Mouse (Mus musculus) ES-E14 (cell line): ENCODE measurements around the gene Bclaf1.

Experiments
- CHD2 ChIP-seq: IDR thresholded peaks from 2 replicates; pipeline ENCODE4 v1.6.1; 2014; ENCODE audit warnings: mild to moderate bottlenecking, low read depth, low read length, inconsistent platforms
- HCFC1 ChIP-seq: IDR thresholded peaks from 2 replicates; pipeline ENCODE4 v1.6.1; 2012; ENCODE audit warnings: low read length, inconsistent platforms, borderline replicate concordance; ENCODE audit not compliant: insufficient read depth
- MAFK ChIP-seq: IDR thresholded peaks from 2 replicates; pipeline ENCODE4 v1.6.1; 2014; ENCODE audit warnings: mild to moderate bottlenecking, low read depth, low read length, inconsistent platforms; ENCODE audit not compliant: insufficient read depth
- ZC3H11A ChIP-seq: IDR thresholded peaks from 2 replicates; pipeline ENCODE4 v1.6.1; 2012; ENCODE audit warnings: low read depth, mild to moderate bottlenecking, inconsistent platforms, low read length, borderline replicate concordance
- ZNF384 ChIP-seq: IDR thresholded peaks from 2 replicates; pipeline ENCODE4 v1.6.1; 2012; ENCODE audit warnings: low read depth, low read length, inconsistent platforms

DNA sequence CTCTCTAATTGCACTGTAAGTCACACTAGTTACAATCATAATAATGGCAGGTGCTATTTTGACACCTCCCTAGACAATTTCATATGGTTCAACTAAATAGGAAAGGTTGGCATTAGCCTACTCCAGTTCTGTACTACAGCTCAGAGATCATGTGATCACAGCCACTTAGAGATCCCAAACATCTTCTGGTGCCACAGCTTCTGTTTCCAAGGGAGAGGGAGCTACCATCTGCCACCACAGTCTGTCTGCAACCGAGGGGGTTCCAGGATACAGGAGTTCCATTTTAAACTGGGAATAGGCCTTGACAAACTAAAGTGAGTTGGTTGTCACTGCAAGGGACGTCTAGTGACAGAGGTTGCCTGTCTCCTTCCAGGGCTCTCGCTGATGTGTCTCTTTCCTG lies 68.5 kb downstream of the Bclaf1 start:
- TF ChIP-seq ZNF384 = no peak
- no peak for TF ChIP-seq HCFC1
- TF ChIP-seq MAFK = no peak
- no peak for TF ChIP-seq ZC3H11A
- TF ChIP-seq CHD2 = no peak
